Mouse (Mus musculus): ENCODE measurements at regions not wholly inside any gene's neighbourhood (a gene's known extent, or its start where the extent isn't known, plus 50 kb on each side); places are given as distances from the start of the nearest gene placed in this dataset.

DNA sequence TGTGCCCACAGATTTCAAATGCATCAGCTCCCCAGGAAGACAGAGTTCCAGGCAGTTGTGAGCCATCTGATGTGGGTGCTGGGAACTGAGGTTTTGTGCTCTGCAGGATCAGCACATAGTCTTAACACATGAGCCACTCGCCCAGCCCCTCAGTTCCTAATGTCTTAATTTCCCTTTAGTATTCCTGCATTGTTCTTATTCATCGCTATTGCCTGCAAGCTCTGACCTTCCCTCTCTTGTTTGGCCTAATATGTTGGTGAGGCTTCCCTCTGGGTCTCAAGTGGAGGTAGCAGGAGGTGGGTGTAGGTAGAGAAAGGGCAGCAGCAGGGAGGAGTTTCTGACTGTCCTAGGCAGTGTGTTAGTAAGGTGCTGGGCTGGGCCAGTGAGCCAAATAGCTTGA, 132.1 kb downstream of the Fam174b start:
- TF ChIP-seq CTCF (IDR thresholded peaks at IDR 0.05; ENCODE audit: low read depth, low read length) (no peak), POLR2A (IDR thresholded peaks at IDR 0.05; ENCODE audit: insufficient read depth, low read length) (no peak)
